Mouse (Mus musculus): ENCODE measurements at regions not wholly inside any gene's neighbourhood (a gene's known extent, or its start where the extent isn't known, plus 50 kb on each side); places are given as distances from the start of the nearest gene placed in this dataset.

DNA sequence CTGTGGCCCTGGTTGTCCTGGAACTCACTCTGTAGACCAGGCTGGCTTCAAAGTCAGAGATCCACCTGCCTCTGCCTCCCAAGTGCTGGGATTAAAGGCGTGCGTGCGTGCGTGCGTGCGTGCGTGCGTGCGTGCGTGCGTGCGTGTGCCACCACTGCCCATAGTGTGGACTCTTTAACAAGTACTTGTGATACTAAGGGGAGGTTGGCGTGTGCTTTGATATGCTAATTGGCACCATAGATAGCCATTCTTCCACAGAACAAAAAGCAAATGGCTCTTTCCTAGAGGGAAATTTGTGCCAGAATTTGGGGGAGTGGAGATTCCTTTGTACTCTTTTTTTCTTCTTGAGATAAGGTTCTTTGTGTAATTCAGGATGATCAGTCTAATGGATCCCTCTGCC lies 91.3 kb upstream of the Nr5a2 start:
- no peak for TF ChIP-seq EP300 (IDR thresholded peaks at IDR 0.05; ENCODE audit: low read depth)
- TF ChIP-seq CTCF (IDR thresholded peaks at IDR 0.05; ENCODE audit: low read depth) = no peak
